Mouse (Mus musculus) kidney, adult 2 months (tissue): Measurements from ENCODE around the gene Cpsf4l. TPM values are rescaled to one million over a fixed set of nuclear protein-coding genes. Genes with fewer than 3 reads are reported as not detected.
A peak's percentile ranks its signal among the peaks of the same experiment; 100 is the strongest.

Experiments used
- DNase-seq: peaks from one replicate; pipeline ENCODE4 v3.0.0; 2021
- H3K27ac ChIP-seq: fragments of 200-500 bp; 2 replicates; pipeline ENCODE4 v1.5.1; 2012; ENCODE audit warnings: low read depth, low read length, control low read depth, inconsistent platforms; ENCODE audit not compliant: insufficient read depth
- H3K27me3 ChIP-seq: fragments of 200-500 bp; replicated peaks from 2 replicates; pipeline ENCODE4 v1.6.1; 2012; ENCODE audit warnings: mild to moderate bottlenecking, moderate library complexity, low read length, inconsistent platforms; ENCODE audit not compliant: control insufficient read depth, insufficient read depth
- H3K36me3 ChIP-seq: fragments of 200-500 bp; 2 replicates; pipeline ENCODE4 v1.6.1; 2012; ENCODE audit warnings: mild to moderate bottlenecking, moderate library complexity, low read length, inconsistent platforms; ENCODE audit not compliant: control insufficient read depth, insufficient read depth
- H3K4me1 ChIP-seq: fragments of 200-500 bp; 2 replicates; pipeline ENCODE4 v1.6.1; 2011; ENCODE audit warnings: low read length; ENCODE audit not compliant: control insufficient read depth, insufficient read depth
- H3K4me3 ChIP-seq: fragments of 200-500 bp; 2 replicates; pipeline ENCODE4 v1.5.1; 2011; ENCODE audit warnings: mild to moderate bottlenecking, low read depth, low read length, control low read depth; ENCODE audit not compliant: insufficient read depth
- CTCF ChIP-seq: fragments of 200-500 bp; conservative IDR thresholded peaks from 2 replicates; pipeline ENCODE4 v1.5.1; 2011; ENCODE audit warnings: low read depth, mild to moderate bottlenecking, control low read depth, low read length, moderate library complexity, mixed read lengths; ENCODE audit not compliant: insufficient read depth, insufficient read length
- POLR2A ChIP-seq: fragments of 200-500 bp; IDR thresholded peaks from one replicate; pipeline ENCODE4 v1.6.1; 2011; ENCODE audit warnings: low read depth, low read length, control low read depth
- WGBS: fragments of 180-500 bp; shearing (Covaris S2); methylation state at CpG from one replicate; pipeline ENCODE4 v1.1.7; 2018; 5-methylcytosine and 5-hydroxymethylcytosine counted together
- polyA plus RNA-seq: library from polyadenylated mRNA; depleted of rRNA; stranded (reverse); fragments of >200 nt; gene quantifications from 2 replicates; pipeline ENCODE4 v1.2.3, GENCODE M21; 2012; rRNA removed

Gene Cpsf4l
- polyA plus RNA-seq, 1 experiment, result 9.0 TPM

GRCm38 (mm10) chr11:113651206-113651906, 58.5 kb downstream of the Cpsf4l start:
- DNase-seq, result no peak
- WGBS, result 54% methylated on average over 22 of the region's 22 CpGs
- H3K27me3 ChIP-seq, result no peaks in the 10 kb centered on the region
- no peak overlapping the region for H3K4me3 ChIP-seq
- TF ChIP-seq CTCF (no peak), POLR2A (no peak)
- peaks cover 15% of the 10 kb centered on the region for H3K4me1 ChIP-seq
- no peak overlapping the region for H3K27ac ChIP-seq
- H3K36me3 ChIP-seq, result no peaks in the 10 kb centered on the region; the same call in 1 of the 2 replicates

DNA sequence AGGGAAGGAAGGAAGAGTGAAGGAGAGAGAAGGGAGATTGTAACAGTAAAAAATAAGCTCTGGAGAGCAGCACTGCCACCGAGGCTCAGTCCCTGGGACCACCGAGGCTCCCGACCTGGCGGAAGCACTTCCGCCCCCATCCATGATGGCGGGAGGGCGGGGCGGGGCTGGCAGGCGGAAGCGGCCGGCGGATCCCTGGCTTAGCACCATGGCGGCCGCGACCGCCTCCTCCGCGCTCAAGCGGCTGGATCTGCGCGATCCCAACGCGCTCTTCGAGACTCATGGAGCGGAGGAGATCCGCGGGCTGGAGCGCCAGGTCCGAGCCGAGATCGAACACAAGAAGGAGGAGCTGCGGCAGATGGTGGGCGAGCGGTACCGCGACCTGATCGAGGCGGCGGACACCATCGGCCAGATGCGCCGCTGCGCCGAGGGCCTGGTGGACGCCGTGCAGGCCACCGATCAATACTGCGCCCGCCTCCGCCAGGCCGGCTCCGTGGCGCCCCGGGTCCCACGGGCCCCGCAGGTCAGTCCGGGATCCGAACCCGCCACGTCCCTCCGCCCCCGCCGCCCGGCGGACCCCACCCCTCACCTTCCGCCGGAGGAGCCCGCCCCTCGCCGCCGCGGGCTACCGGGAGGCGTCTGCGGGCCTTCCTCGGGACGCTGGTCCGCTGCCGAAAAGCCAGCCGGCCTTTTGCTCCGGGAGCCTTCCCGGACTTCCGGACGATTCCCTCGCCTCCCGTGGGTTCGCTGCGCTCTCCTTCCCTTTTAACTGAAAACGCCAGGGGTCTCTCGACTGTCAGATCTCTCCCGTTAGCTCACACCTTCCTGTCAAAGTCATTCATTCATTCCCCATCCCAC, 60.2 kb downstream of the Cpsf4l start, which contains the start of gene Slc39a11:
Gene Slc39a11, minus strand, starts transcription at position 727 of the 858 bp plus-strand sequence.
- under 1% methylated on average over 89 of the region's 91 CpGs for WGBS

GRCm38 (mm10) chr11:113648690-113649352, 61.0 kb downstream of the Cpsf4l start, which contains the start of gene Cog1:
TSS of gene Cog1 (plus strand) at chr11:113649169.
- WGBS, result 46% methylated on average over 26 of the region's 26 CpGs
- no peak for DNase-seq
- Histone ChIP-seq H3K27me3 (no peaks in the 10 kb centered on the region), H3K27ac (peak within 1 kb of the TSS; percentile 96), H3K4me1 (peaks cover 15% of the 10 kb centered on the region), H3K36me3 (no peaks in the 10 kb centered on the region), H3K4me3 (peak within 1 kb of the TSS; percentile 100)
- TF ChIP-seq POLR2A, result no peak
- TF ChIP-seq CTCF, result no peak

More for the DNA sequence above, 60.2 kb downstream of the Cpsf4l start, which contains the start of gene Slc39a11:
- no peaks in the 10 kb centered on the region for H3K27me3 ChIP-seq
- TF ChIP-seq CTCF (no peak), POLR2A (peak; percentile 29)
- H3K4me3 ChIP-seq, result peak within 1 kb of the TSS; percentile 100
- no peaks in the 10 kb centered on the region for H3K36me3 ChIP-seq
- peak within 1 kb of the TSS; percentile 96 for H3K27ac ChIP-seq
- peaks cover 15% of the 10 kb centered on the region for H3K4me1 ChIP-seq
- DNase-seq, result peak; percentile 72

Other genes with a start within 250 kb of the Cpsf4l start
- gene Sstr2, start 90.7 kb downstream of the Cpsf4l start, polyA plus RNA-seq, result 0.36 and 0.56 TPM in 2 replicates
- 32.8 and 38.7 TPM in 2 replicates for gene Cog1, start 60.8 kb downstream of the Cpsf4l start, polyA plus RNA-seq
- gene Slc39a11, start 59.9 kb downstream of the Cpsf4l start, polyA plus RNA-seq, result 24.5 and 29.5 TPM in 2 replicates
- gene Fam104a, start 25.9 kb downstream of the Cpsf4l start, polyA plus RNA-seq, result 24.6 and 25.8 TPM in 2 replicates
- 7.6 and 7.8 TPM in 2 replicates for gene D11Wsu47e, start 25.6 kb downstream of the Cpsf4l start, polyA plus RNA-seq
- gene Cdc42ep4, start 41.9 kb upstream of the Cpsf4l start, polyA plus RNA-seq, result 18.0 and 18.2 TPM in 2 replicates